Mouse (Mus musculus) G1E (cell line): ENCODE measurements at regions not wholly inside any gene's neighbourhood (a gene's known extent, or its start where the extent isn't known, plus 50 kb on each side); places are given as distances from the start of the nearest gene placed in this dataset.

Experiments used
- ATAC-seq: 2 replicates; pipeline ENCODE4 v1.8.0; 2016; ENCODE audit warnings: mild to moderate bottlenecking; ENCODE audit not compliant: insufficient number of reproducible peaks, poor library complexity, low FRiP score, severe bottlenecking; ENCODE audit errors: extremely low read depth
- DNase-seq: peaks from one replicate; pipeline ENCODE4 v3.0.0; 2012; ENCODE audit warnings: low spot score
- H3K27me3 ChIP-seq: 2 replicates; pipeline ENCODE4 v1.6.1; 2012; ENCODE audit warnings: mild to moderate bottlenecking, low read length, inconsistent platforms; ENCODE audit not compliant: insufficient read depth
- H3K36me3 ChIP-seq: replicated peaks from 2 replicates; pipeline ENCODE3; 2012; ENCODE audit warnings: mild to moderate bottlenecking, inconsistent platforms
- H3K4me1 ChIP-seq: 2 replicates; pipeline ENCODE4 v1.6.1; 2012; ENCODE audit warnings: low read depth, low read length, inconsistent platforms, mixed read lengths; ENCODE audit not compliant: insufficient read depth
- H3K4me3 ChIP-seq: 2 replicates; pipeline ENCODE4 v1.5.1; 2012; ENCODE audit warnings: low read depth, mild to moderate bottlenecking, inconsistent platforms, low read length, moderate library complexity, mixed read lengths
- H3K9me3 ChIP-seq: replicated peaks from 2 replicates; pipeline ENCODE4 v1.6.1; 2012; ENCODE audit warnings: inconsistent platforms
- CTCF ChIP-seq: IDR thresholded peaks from 2 replicates; pipeline ENCODE4 v1.5.1; 2012; ENCODE audit warnings: low read depth, low read length, inconsistent platforms, mixed read lengths
- GATA1 ChIP-seq: IDR thresholded peaks from 2 replicates; pipeline ENCODE4 v1.6.1; 2012; ENCODE audit warnings: borderline replicate concordance, low read length, inconsistent platforms, mixed read lengths
- GATA2 ChIP-seq: IDR thresholded peaks from 2 replicates; pipeline ENCODE4 v1.6.1; 2012; ENCODE audit warnings: low read depth, low read length, inconsistent platforms, borderline replicate concordance
- POLR2AphosphoS5 ChIP-seq: IDR thresholded peaks from 2 replicates; pipeline ENCODE4 v1.6.1; 2012; ENCODE audit warnings: low read depth, low read length, inconsistent platforms; ENCODE audit not compliant: insufficient replicate concordance
- TAL1 ChIP-seq: conservative IDR thresholded peaks from 2 replicates; pipeline ENCODE4 v1.6.1; 2012; ENCODE audit warnings: low read depth, low read length, inconsistent platforms, mixed read lengths

DNA sequence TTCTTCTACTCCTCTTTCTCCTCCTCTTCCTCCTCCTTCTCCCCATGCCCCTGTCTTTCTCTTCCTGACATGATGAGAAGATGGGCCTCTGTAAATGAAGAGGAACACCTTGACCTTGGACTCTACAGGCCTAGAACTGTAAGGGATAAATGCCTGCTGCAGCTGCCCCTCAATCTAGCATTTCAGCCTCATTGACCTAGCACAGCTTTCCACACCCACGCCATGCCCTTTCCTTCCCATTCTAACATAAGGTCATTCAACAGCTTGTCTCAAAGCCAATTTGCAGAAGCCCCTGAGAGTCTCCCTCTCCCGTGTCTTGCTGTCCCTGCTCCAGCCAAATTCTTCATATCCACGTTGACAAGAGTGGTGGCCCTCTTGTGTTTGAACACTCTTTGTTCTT lies 63.8 kb upstream of the Dscam start:
- no peak for ATAC-seq
- TF ChIP-seq GATA1 (no peak), TAL1 (no peak), POLR2AphosphoS5 (no peak), GATA2 (no peak), CTCF (no peak)
- Histone ChIP-seq H3K36me3 (no peaks in the 10 kb centered on the region), H3K27me3 (no peaks in the 10 kb centered on the region), H3K4me3 (no peak overlapping the region), H3K4me1 (no peaks in the 10 kb centered on the region), H3K9me3 (no peaks in the 10 kb centered on the region)
- no peak for DNase-seq

GRCm38 (mm10) chr16:97239626-97240025 lies 69.1 kb upstream of the Dscam start:
- TF ChIP-seq GATA1 (no peak), TAL1 (no peak), GATA2 (no peak), POLR2AphosphoS5 (no peak), CTCF (no peak)
- ATAC-seq (no peak), DNase-seq (no peak)
- no peaks in the 10 kb centered on the region for H3K36me3 ChIP-seq
- no peaks in the 10 kb centered on the region for H3K9me3 ChIP-seq
- no peaks in the 10 kb centered on the region for H3K27me3 ChIP-seq
- no peaks in the 10 kb centered on the region for H3K4me1 ChIP-seq
- H3K4me3 ChIP-seq, result no peak overlapping the region

DNA sequence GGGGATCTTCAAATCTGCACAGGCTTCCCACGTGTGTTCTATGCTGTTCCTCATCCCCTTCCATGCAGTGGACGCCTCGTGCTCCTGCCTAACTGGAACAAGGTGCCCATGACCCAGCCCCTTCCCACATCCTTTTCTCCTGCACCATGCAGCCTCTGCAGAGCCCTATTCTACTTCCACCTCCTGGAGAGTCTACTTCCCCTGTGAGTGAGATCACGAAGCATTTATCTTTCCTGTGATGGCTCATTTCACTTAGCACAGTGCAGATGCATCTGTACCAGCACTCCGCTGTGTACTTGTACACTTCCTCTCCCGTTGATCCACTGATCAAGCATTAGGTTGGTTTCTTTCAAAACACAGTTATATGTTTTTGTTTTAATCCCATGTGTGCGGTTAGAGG lies 69.5 kb upstream of the Dscam start:
- DNase-seq (no peak), ATAC-seq (no peak)
- H3K4me1 ChIP-seq, result no peaks in the 10 kb centered on the region
- no peaks in the 10 kb centered on the region for H3K36me3 ChIP-seq
- H3K4me3 ChIP-seq, result no peak overlapping the region
- no peak for TF ChIP-seq GATA1
- TF ChIP-seq TAL1, result no peak
- no peak for TF ChIP-seq POLR2AphosphoS5
- TF ChIP-seq CTCF, result no peak
- no peak for TF ChIP-seq GATA2
- no peaks in the 10 kb centered on the region for H3K9me3 ChIP-seq
- no peaks in the 10 kb centered on the region for H3K27me3 ChIP-seq

DNA sequence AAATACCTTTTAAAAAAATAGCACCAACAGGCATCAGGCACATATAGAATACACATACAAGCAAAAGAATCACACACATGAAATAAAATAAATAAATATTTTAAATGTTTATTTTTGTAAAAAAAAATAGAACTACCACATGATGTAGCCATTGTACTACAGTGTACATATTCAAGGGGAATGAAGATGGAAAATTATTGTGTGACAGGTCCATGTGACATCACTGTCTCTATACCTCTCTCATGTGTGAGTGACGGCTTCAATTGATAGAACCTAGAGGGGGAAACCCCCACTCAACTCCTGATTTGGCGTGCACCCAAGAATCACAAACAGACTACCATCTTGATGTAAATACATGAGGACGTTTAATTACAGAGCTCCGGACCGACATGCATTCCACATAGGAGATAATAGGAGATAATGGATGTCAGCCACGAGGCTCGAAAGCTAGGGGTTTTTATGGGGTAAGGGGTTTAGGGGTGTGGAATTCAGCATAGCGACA lies 70.4 kb upstream of the Dscam start:
- no peak for ATAC-seq
- Histone ChIP-seq H3K9me3 (no peaks in the 10 kb centered on the region), H3K4me3 (no peak overlapping the region), H3K4me1 (no peaks in the 10 kb centered on the region), H3K27me3 (no peaks in the 10 kb centered on the region), H3K36me3 (no peaks in the 10 kb centered on the region)
- no peak for TF ChIP-seq TAL1
- DNase-seq, result no peak

DNA sequence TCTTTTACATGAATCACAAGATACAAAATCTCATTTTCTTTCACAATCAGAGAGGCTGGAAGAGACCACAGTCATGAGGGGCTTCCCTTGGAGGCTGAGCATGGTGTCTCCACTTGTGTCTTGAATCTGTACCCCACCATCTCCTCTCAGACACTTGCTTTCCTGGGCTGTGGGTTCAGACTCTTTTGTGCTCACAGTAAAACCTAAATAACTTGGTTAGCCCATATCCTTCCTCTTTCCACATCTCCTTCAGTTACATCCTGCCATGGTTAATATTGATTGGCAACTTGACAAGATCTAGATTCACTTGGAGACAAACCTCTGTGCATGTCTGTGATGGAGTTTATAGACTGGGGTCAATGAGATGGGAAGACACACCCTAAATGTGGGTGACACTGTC lies 71.1 kb upstream of the Dscam start:
- Histone ChIP-seq H3K9me3 (no peaks in the 10 kb centered on the region), H3K4me3 (no peak overlapping the region), H3K27me3 (no peaks in the 10 kb centered on the region), H3K4me1 (no peaks in the 10 kb centered on the region), H3K36me3 (no peaks in the 10 kb centered on the region)
- ATAC-seq (no peak), DNase-seq (no peak)
- TF ChIP-seq POLR2AphosphoS5 (no peak), GATA1 (no peak), CTCF (no peak)

- H3K27me3 ChIP-seq, result no peaks in the 10 kb centered on the region
- H3K4me3 ChIP-seq, result no peak overlapping the region
- DNase-seq, result no peak
- no peaks in the 10 kb centered on the region for H3K36me3 ChIP-seq
- TF ChIP-seq GATA2, result no peak
- H3K4me1 ChIP-seq, result no peaks in the 10 kb centered on the region
- H3K9me3 ChIP-seq, result no peaks in the 10 kb centered on the region
- ATAC-seq, result no peak
Measured at GRCm38 (mm10) chr16:97250488-97250887, 79.9 kb upstream of the Dscam start.

DNA sequence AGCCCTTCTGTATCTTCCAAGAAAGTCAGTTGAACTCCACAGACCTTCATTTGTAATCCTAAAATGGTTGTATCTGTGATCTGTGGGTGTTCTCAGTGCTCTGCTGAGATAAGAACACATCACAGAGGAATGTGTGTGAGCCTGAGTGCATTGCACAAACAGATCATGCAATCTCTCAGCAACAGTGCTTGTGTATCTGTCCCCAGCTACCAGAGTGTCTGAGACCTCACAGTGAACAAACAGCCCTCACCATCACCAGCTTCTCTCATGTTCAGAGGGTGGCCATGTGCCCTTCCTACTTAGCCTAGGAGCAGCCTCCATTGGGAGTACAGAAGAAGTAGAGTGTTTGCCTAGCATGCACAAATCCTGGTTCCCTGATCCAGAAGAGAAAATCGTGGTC lies 82.0 kb upstream of the Dscam start:
- Histone ChIP-seq H3K4me1 (no peaks in the 10 kb centered on the region), H3K27me3 (no peaks in the 10 kb centered on the region), H3K9me3 (no peaks in the 10 kb centered on the region), H3K36me3 (no peaks in the 10 kb centered on the region), H3K4me3 (no peak overlapping the region)
- no peak for TF ChIP-seq POLR2AphosphoS5
- TF ChIP-seq TAL1, result no peak
- TF ChIP-seq GATA1, result no peak
- TF ChIP-seq CTCF, result no peak
- no peak for TF ChIP-seq GATA2
- no peak for DNase-seq
- ATAC-seq, result no peak
